Mouse (Mus musculus) lung, embryonic 16.5 days (tissue): ENCODE measurements around the gene Tns4. TPM values are rescaled to one million over a fixed set of nuclear protein-coding genes. Genes with fewer than 3 reads are reported as not detected.

Experiments
- ATAC-seq: fragments of 200-750 bp; cut with Nextera tagmentation; 2 replicates; pipeline ENCODE4 v1.8.0; 2017; ENCODE audit warnings: low read depth, mild to moderate bottlenecking, moderate library complexity
- H3K27ac ChIP-seq: fragments of 300-500 bp; sonication (generic); 2 replicates; pipeline ENCODE4 v1.5.1; 2014; ENCODE audit warnings: mild to moderate bottlenecking, control low read depth, low read length
- H3K27me3 ChIP-seq: fragments of 300-500 bp; sonication (generic); 2 replicates; pipeline ENCODE4 v1.6.1; 2014; ENCODE audit warnings: low read depth, low read length, mixed read lengths; ENCODE audit not compliant: control insufficient read depth, insufficient read depth
- H3K36me3 ChIP-seq: fragments of 300-500 bp; sonication (generic); 2 replicates; pipeline ENCODE4 v1.6.1; 2014; ENCODE audit warnings: low read length; ENCODE audit not compliant: control insufficient read depth, insufficient read depth
- H3K4me1 ChIP-seq: fragments of 300-500 bp; sonication (generic); replicated peaks from 2 replicates; pipeline ENCODE4 v1.6.1; 2014; ENCODE audit warnings: low read length, mixed read lengths; ENCODE audit not compliant: control insufficient read depth, insufficient read depth
- H3K4me2 ChIP-seq: fragments of 300-500 bp; sonication (generic); 2 replicates; pipeline ENCODE4 v1.6.1; 2014; ENCODE audit warnings: low read depth, low read length, control low read depth
- H3K4me3 ChIP-seq: fragments of 300-500 bp; sonication (generic); 2 replicates; pipeline ENCODE4 v1.5.1; 2014; ENCODE audit warnings: mild to moderate bottlenecking, low read length, control low read depth
- H3K9ac ChIP-seq: fragments of 300-500 bp; sonication (generic); 2 replicates; pipeline ENCODE4 v1.6.1; 2014; ENCODE audit warnings: low read length, control low read depth
- H3K9me3 ChIP-seq: fragments of 300-500 bp; sonication (generic); 2 replicates; pipeline ENCODE4 v1.6.1; 2016; ENCODE audit warnings: low read length; ENCODE audit not compliant: control insufficient read depth
- WGBS: fragments of 180-500 bp; shearing (Covaris S2); extraction: QIAGEN DNeasy Blood & Tissue Kit; methylation state at CpG from one replicate; pipeline ENCODE4 v1.1.7; 2014; 5-methylcytosine and 5-hydroxymethylcytosine counted together
- polyA plus RNA-seq: library from polyadenylated mRNA; unstranded; fragments of >200 nt; fragmentation: Nextera tagmentation; extraction: Ambion mirVana; gene quantifications from 2 replicates; pipeline ENCODE4 v1.2.1, GENCODE M21; 2015

Gene Tns4
- polyA plus RNA-seq, 1 experiment from 2014 or later: 0.39 TPM

DNA sequence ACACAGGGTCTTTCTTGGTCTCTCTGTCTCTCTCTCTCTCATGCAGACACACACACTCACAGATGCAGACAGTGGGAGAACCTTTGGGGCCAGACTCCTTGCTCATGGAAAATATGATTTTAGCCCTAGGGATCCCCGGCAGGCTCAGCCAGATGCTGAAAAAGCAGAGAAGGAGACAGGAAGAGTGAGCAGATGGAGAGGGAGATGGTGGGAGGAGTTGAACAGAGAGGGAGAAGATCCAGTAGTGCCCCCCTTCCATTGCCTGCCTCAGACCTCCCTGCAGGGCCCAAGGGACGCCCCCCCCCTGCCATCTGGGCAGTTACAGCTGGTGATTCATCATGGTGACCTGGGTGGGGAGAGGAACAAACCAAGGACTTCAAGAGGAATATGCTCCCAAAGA, 41.5 kb downstream of the Tns4 start:
- H3K36me3 ChIP-seq: peaks cover 16% of the 10 kb centered on the region
- no peak overlapping the region for H3K4me3 ChIP-seq
- H3K9me3 ChIP-seq: no peaks in the 10 kb centered on the region
- no peaks in the 10 kb centered on the region for H3K27me3 ChIP-seq
- WGBS: 53% methylated on average over 2 of the region's 2 CpGs
- H3K27ac ChIP-seq: peak overlapping the region; percentile 30; the same call in 1 of the 2 replicates
- peak; percentile 29; the same call in 1 of the 2 replicates for ATAC-seq
- no peak overlapping the region for H3K4me2 ChIP-seq
- no peak overlapping the region for H3K9ac ChIP-seq
- peaks cover 36% of the 10 kb centered on the region for H3K4me1 ChIP-seq

DNA sequence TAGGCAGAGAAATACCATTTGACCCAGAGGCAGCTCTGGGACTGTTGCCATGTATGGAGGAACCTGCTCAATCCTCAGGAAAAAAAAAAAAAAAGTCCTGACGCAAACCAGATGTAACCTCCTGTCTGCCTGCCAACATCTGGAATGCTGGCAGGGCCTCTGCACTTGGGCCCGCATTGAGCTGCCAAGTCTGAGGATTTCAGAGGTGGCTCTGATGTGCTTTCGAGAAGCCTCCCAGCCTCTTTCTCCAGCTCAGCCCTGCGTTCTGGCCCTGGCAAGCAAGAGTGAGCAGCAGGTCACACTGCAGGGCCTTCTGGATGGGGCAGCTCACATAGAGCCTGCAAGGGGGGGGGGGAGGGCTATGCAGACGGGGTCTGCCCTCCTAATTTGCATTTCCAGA, 42.0 kb downstream of the Tns4 start:
- H3K4me2 ChIP-seq: no peak overlapping the region
- H3K4me1 ChIP-seq: peaks cover 36% of the 10 kb centered on the region
- peak; percentile 91 for ATAC-seq

DNA sequence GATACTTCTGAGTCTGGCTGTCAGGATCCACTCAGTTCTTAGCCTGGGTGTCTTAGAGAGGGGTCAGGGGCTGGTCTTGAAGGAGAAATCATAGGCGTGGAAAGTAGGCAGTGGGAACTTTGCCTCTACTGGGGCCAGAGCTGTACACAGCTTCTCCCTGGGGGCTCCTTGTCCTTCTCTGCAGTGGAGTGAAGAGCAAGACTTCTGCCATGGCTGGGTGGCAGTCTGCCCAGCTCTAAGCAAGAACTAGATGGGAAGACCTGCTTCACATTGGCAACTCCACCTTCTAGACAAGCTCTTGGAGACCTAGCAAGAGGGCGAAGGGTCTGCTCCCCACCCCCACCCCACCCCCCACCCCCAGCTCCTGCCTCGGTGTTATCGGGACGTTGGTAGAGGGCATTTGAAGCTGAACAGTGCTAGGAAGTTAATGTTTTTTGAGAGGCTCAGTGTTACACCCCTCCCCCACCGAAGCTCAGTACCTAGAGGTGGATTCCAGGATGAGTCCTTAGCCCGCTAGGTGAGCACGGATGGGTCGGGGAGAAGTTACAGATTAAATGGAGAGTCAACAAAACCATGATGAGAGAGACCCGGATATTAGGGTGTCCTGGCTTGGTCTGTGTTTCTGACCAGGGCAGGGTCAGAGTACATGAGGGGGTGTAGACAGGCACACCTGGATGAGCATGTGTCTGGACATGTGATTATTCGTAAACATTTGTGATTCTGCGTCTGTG, 43.8 kb downstream of the Tns4 start:
- H3K4me1 ChIP-seq: peaks cover 39% of the 10 kb centered on the region
- H3K27ac ChIP-seq: no peak overlapping the region
- H3K9me3 ChIP-seq: no peaks in the 10 kb centered on the region
- H3K4me2 ChIP-seq: no peak overlapping the region
- no peak for ATAC-seq
- no peak overlapping the region for H3K9ac ChIP-seq
- H3K27me3 ChIP-seq: no peaks in the 10 kb centered on the region
- H3K4me3 ChIP-seq: no peak overlapping the region
- peaks cover 6% of the 10 kb centered on the region; the same call in 1 of the 2 replicates for H3K36me3 ChIP-seq
- WGBS: 57% methylated on average over 12 of the region's 12 CpGs

More for the DNA sequence above, 42.0 kb downstream of the Tns4 start:
- no peaks in the 10 kb centered on the region for H3K9me3 ChIP-seq
- H3K27me3 ChIP-seq: no peaks in the 10 kb centered on the region
- H3K27ac ChIP-seq: peak overlapping the region; percentile 30; the same call in 1 of the 2 replicates
- H3K36me3 ChIP-seq: peaks cover 15% of the 10 kb centered on the region
- H3K4me3 ChIP-seq: no peak overlapping the region
- WGBS: 35% methylated on average over 5 of the region's 5 CpGs
- H3K9ac ChIP-seq: no peak overlapping the region

DNA sequence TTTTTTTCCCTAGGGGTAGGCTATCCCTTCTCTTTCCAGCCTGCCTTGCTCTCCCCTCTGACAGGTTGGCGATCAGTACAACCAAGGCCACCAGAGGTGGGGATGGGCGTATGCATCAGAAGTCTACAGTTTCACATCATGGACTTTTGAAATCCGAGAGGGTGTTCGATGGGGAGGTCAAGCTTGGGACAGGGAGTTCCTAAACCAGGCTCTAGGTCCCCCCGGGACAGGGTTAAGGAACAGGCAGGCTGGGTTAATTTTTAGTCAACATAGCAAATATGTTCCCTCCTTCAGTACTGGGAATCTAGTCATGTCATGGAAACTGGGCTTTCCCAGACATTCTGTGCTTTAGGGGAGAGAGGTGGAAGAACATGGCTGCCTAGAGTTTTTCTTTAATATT, 44.8 kb downstream of the Tns4 start:
- Histone ChIP-seq H3K9me3 (no peaks in the 10 kb centered on the region), H3K4me1 (peaks cover 40% of the 10 kb centered on the region), H3K27me3 (no peaks in the 10 kb centered on the region), H3K27ac (no peak overlapping the region), H3K4me3 (no peak overlapping the region), H3K36me3 (peaks cover 3% of the 10 kb centered on the region; the same call in 1 of the 2 replicates), H3K4me2 (peak overlapping the region; percentile 29; the same call in 1 of the 2 replicates), H3K9ac (no peak overlapping the region)
- WGBS: 53% methylated on average over 5 of the region's 5 CpGs
- ATAC-seq: no peak

DNA sequence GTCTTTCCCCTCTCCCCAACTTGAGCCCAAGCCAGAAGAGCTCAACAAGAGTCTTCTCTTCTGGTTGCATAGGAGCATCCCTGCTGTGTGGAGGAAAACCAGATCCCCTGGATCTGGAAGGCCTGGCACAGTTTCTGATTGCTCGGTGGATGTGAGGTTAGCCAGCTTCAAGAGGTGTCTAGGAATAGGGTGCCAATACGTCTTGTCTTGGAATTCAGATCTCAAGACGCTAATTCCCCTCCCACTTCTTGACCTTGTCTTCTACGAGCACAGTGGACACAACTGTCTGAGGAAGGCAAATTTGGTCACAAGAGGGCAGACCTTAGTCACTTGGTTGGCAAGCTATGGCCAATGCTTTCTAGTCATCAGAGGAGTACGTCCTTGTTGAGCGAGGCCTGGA, 45.5 kb downstream of the Tns4 start:
- Histone ChIP-seq H3K4me2 (peak overlapping the region; percentile 29), H3K27me3 (no peaks in the 10 kb centered on the region), H3K9me3 (no peaks in the 10 kb centered on the region), H3K4me1 (peaks cover 40% of the 10 kb centered on the region), H3K4me3 (no peak overlapping the region), H3K9ac (no peak overlapping the region), H3K36me3 (no peaks in the 10 kb centered on the region; the same call in 1 of the 2 replicates), H3K27ac (no peak overlapping the region)
- WGBS: 50% methylated on average over 6 of the region's 6 CpGs
- no peak for ATAC-seq

DNA sequence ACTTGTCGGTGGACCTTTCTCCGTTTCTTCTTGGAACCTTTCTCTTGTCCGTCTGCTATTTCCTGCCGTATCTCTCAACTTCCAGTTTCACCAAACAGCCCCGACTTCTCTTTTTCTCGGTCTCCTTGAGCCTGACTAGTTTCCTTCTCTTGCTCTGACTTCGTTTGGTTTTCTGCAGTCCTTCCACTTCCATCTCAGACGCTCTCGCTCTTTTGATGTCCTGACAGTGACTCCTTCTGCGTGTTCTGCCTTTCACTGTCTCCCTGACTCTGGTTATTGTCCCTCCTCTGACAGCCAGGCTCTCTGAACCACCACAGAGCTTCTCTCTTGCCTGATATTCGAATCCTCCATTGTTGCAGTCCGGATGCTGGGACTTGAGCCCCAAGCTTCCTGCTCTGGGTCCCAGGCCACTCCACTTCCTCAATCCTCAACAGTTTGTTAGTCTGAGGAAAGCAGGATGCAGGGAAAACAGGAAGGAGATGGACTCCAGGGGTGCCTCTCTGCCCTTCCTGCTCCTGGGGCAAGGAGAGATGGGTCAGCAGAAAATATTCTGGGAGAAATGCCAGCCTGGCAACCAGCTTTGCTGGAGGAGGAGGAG, 46.2 kb downstream of the Tns4 start:
- peak overlapping the region; percentile 89 for H3K4me2 ChIP-seq
- peak overlapping the region; percentile 72 for H3K4me3 ChIP-seq
- H3K27me3 ChIP-seq: no peaks in the 10 kb centered on the region
- peaks cover 40% of the 10 kb centered on the region for H3K4me1 ChIP-seq
- H3K9ac ChIP-seq: peak overlapping the region; percentile 88
- H3K9me3 ChIP-seq: no peaks in the 10 kb centered on the region
- H3K27ac ChIP-seq: peak overlapping the region; percentile 94
- H3K36me3 ChIP-seq: no peaks in the 10 kb centered on the region
- 32% methylated on average over 12 of the region's 12 CpGs for WGBS
- ATAC-seq: no peak

DNA sequence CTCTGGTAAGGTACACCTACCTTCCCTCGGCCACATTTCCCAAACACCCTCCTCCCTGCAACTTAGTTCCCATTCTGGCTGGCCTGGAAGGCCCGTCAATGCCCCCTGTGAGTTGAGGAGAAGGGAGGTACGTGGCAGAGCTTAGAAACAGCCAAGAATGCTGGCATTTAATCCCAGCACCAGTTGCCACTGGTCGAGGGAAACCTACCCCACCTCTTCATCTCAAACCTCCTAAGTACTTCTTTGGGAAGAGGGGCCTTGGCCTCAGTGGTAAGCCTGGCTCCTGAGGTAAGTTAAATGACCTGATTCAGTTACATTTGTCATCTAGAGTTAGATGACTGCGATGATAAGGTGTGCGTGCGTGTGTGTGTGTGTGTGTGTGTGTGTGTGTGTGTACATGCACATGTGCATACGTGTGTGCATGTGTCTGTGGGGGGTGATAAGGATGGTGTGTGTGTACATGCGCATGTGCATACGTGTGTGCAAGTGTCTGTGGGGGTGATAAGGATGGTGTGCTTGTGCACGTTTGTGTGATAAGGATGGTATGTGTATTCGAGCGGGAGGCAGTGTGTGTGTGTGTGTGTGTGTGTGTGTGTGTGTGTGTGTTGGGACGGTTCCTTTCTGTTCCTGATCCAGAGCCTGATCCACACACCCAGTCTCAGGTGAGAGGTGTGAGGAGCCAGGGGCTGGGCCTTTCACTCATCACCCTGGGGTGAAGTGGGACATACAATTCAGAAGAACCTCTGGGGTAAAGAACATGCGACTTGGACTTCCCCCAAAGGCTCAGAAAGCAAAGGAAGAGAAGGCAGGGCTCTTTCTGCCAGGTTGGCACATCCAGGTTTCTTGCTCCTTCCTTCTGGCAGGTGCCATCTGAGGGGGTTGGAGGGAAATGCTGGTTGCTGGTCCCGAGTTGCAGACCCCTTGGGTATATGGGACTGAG, 47.0 kb downstream of the Tns4 start:
- H3K9ac ChIP-seq: peak overlapping the region; percentile 88
- ATAC-seq: no peak
- H3K4me3 ChIP-seq: peak overlapping the region; percentile 72
- WGBS: 25% methylated on average over 16 of the region's 16 CpGs
- peak overlapping the region; percentile 94 for H3K27ac ChIP-seq
- H3K36me3 ChIP-seq: no peaks in the 10 kb centered on the region
- peaks cover 38% of the 10 kb centered on the region for H3K4me1 ChIP-seq
- no peaks in the 10 kb centered on the region for H3K9me3 ChIP-seq
- no peaks in the 10 kb centered on the region for H3K27me3 ChIP-seq
- peak overlapping the region; percentile 89 for H3K4me2 ChIP-seq

DNA sequence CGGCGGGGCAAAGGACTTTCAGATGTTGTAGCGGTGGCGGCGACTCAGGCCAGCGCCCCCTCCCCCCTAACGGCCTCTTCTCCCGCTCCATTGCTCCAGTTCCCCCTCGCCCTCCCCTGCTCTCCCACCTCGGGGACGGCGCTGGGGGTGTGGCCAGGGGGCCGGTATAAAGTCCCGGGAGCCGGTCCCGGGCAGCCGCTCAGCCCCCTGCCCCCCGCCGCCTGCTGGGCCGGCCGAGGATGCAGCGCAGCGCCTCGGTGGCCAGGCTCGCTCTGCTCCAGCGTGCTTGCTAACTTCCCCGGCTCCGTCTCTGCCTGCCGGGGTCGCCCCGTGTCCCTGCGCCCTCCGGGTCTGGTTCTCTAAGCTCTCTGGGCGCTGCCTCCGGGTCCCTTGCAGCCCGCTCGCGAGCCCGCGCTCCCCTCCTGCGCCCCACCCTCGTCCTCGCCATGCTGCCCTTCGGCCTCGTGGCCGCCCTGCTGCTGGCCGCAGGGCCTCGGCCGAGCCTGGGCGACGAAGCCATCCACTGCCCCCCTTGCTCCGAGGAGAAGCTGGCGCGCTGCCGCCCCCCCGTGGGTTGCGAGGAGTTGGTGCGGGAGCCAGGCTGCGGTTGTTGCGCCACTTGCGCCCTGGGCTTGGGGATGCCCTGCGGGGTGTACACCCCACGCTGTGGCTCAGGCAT, 47.9 kb downstream of the Tns4 start, which contains the start of gene Igfbp4:
Gene Igfbp4, plus strand, starts transcription at position 194 of the 679 bp plus-strand sequence.
- no peaks in the 10 kb centered on the region for H3K9me3 ChIP-seq
- H3K4me1 ChIP-seq: peaks cover 30% of the 10 kb centered on the region
- H3K36me3 ChIP-seq: no peaks in the 10 kb centered on the region
- peak within 1 kb of the TSS; percentile 88 for H3K9ac ChIP-seq
- peak within 1 kb of the TSS; percentile 89 for H3K4me2 ChIP-seq
- under 1% methylated on average over 61 of the region's 63 CpGs for WGBS
- peak within 1 kb of the TSS; percentile 72 for H3K4me3 ChIP-seq
- ATAC-seq: peak; percentile 86
- peak within 1 kb of the TSS; percentile 94 for H3K27ac ChIP-seq
- no peaks in the 10 kb centered on the region for H3K27me3 ChIP-seq
